Mouse (Mus musculus) brain, adult 2 months (tissue): ENCODE data around the gene Catip.
"Not testable (repeated sequence)": the region's sequence is repeated elsewhere in the genome, so short reads cannot be mapped to it uniquely, and the experiment has no call there.

ENCODE experiments used
- DNase-seq: peaks from one replicate; pipeline ENCODE4 v3.0.0; 2011; ENCODE audit warnings: low read depth, low spot score

Catip gene

DNA sequence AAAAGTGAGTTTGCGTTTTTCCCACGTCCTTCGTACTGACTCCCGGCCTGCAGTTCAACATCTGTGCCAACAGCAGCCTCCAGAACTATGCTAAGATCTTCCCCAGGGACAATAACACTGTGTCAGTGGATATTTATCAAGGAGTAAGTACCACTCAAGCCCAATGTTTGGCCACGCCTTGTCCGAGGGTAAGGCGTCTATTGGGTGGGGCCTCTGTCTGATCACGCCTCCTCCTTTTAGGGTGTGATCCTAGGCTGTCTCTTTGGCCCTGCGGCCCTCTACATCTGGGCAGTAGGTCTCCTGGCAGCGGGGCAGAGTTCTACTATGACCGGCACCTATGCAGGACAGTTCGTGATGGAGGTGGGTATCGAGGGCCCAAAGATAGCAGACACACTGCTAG lies 21.5 kb downstream of the Catip start:
- DNase-seq = no peak

DNA sequence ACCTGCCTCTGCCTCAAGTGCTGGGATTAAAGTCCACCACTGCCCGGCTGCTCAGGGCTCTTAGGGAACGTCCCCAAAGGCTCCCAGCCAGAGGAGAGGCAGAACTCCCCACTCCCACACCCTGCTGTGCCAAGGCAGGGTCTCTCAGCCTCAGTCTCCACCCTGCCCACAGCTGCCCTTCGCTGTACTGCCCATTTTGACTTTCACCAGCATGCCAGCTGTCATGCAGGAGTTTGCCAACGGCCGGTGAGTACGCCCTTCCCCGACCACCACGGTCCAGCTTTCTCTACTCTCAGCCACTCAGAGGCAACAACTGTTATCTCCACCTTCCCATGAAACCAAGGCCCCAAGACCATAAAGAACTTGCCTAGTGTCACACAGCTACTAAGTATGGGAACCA lies 22.6 kb downstream of the Catip start:
- DNase-seq = no peak

GRCm38 (mm10) chr1:74385064-74385463 lies 23.2 kb downstream of the Catip start:
- DNase-seq = no peak

GRCm38 (mm10) chr1:74385531-74385930 lies 23.6 kb downstream of the Catip start:
- no peak for DNase-seq

DNA sequence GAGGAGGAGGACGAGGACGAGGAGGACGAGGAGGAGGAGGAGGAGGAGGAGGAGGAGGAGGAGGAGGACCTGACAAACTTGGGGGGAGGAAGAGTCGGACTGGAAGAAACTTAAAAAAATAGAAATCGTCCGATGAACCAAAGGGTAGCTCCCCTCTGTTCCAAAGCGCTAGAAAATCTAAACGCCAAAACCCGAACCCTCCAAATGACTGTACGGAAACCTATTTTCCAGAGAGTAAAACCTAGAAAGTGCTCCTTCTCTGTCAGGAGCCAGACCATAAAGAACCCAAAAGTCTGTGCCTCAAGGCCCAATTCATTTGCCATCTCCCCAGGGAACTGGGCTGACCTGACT lies 24.4 kb downstream of the Catip start:
- no peak for DNase-seq

DNA sequence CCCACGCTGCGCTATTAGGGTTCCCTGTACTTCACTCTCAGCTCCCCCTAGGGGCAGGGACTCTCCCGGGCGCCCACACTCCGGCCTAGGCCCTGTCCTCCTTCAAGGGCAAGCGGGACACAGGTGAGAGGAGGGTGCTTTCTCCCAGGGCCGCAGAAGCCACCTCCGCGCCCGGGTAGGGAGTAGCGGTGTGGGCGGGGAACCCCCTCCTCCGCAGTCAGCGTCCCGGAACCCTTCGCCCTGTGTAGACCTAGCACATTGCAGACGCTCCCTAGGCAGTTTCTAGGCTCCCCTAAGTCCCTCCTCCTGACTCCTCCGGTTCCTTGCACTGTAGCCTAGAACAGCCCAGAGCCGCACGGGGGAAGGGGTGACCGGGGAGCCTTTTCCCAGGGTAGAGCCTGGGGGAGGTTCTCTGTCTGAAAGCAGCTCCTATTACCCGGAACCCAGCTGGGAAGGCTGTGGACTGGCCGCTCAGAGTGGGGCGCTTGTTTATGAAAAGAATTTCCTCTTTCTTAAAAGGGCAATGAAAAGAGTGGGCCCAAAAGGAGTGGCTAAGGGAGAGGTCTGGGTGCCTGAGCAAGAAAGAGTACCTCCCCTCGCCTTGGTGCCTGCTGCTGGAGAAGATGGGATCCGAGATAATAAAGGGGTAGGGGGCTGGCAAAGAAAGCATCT lies 24.9 kb downstream of the Catip start:
- peak; percentile 99 for DNase-seq

- no peak for DNase-seq
These were observed 25.6 kb downstream of the Catip start for GRCm38 (mm10) chr1:74387386-74387988.

DNA sequence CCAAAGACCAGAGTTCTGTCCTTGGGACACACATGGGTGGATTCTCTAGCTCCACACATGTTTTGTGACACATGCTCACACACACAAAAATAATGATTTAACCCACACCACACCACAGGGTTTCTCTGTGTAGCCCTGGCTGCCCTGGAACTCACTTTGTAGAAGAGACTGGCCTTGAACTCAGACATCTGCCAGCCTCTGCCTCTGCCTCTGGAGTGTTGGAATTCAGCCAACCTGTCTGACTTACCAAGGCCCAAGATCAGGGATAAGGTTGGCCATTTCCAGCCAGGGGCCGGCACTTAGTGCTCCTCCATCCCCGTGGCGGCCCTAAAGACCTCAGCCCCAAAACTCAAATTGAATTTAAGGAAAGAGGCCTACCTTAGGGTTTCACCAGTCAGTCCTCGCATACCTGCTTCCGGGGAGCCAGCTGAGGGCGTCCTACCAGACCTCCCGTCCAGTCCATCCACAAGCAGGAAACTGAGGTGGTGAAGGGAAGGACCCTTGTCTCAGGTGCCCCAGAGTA lies 26.6 kb downstream of the Catip start:
- no peak for DNase-seq

GRCm38 (mm10) chr1:74389831-74390286 lies 28.0 kb downstream of the Catip start:
- DNase-seq = no peak

DNA sequence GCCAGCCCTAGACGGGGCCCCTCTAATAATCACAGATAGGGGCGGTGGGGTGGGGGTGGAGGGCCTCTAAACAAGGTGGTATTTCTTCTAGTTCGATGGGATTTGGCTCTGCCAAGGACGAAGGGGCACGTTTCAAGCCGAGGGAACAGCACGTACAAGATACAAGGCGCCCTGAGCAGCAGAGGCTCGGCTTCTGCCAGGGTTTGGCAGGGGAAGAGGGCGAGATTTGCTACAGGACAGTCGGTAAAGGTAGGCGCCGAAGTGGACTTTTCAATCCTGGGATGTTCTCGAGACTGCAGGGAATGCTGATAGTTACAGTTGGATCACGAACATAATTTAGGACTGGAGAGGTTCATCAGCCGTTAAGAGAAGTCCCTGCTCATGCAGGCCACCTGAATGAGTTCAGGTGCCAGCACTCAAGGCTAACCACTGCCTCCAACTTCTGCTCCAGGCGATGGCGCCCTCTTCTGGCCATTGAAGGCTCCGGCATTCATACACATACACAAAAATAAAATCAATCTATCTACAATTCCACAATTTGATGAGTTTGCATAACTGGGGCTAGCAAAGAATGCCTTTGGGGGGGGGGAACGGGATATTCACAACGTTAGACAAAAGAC lies 28.5 kb downstream of the Catip start:
- DNase-seq = peak; percentile 65

GRCm38 (mm10) chr1:74390924-74391748 lies 29.2 kb downstream of the Catip start, which contains the start of gene Ctdsp1:
Gene Ctdsp1, plus strand, starts transcription at chr1:74391509.
- peak; percentile 97 for DNase-seq

- DNase-seq = peak; percentile 42
These were observed 30.0 kb downstream of the Catip start for GRCm38 (mm10) chr1:74391844-74392441.

- DNase-seq = no peak
These were observed 30.6 kb downstream of the Catip start for GRCm38 (mm10) chr1:74392446-74392994.

DNA sequence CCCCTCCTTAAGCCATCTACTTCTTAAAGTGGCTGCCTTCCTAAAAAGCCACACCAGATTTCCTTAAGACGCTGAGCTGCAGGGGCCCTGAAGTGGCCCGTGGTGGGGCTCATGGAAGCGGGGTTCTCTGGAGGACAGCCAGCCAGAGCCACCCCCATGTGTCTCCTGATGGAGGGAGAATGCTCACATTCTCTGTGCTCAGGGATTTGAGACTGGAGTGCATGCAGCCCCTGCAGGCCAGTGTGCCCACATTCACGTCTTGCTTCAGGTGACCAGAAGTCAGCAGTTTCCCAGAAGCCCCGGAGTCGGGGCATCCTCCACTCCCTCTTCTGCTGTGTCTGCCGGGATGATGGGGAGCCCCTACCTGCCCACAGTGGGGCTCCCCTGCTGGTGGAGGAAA lies 31.1 kb downstream of the Catip start:
- DNase-seq = no peak

DNA sequence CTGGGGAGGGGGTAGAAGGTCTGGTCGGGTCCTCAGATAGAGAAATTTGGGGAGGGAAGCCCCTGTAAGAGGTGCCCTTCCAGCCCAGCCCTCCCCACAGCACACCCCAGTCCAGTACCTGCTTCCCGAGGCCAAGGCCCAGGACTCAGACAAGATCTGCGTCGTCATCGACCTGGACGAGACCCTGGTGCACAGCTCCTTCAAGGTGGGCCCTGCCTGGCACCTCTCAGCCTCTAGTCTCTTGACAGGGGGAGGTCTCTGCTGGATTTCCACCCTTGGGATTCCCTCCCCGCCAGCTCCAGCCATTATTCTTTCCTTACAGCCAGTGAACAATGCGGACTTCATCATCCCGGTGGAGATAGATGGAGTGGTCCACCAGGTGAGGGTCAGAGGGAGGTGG lies 31.8 kb downstream of the Catip start:
- no peak for DNase-seq

GRCm38 (mm10) chr1:74394311-74394710 lies 32.4 kb downstream of the Catip start:
- no peak for DNase-seq

- DNase-seq = no peak
These were observed 33.0 kb downstream of the Catip start for GRCm38 (mm10) chr1:74394858-74395257.

DNA sequence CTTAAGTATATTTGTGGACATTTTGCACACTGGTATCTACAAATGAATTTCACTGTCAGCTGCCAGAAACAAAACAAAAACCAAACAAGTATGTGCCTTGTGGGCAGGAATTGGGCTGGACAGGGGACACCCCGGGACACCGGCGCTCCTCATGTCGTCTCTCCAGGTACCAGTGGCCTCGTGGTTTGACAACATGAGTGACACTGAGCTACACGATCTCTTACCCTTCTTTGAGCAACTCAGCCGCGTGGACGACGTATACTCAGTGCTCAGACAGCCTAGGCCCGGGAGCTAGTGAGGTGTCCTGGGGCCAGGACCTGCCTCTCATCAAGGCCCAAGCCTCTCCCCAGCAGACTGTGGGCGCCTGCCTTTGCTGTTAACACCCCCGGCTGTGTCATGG lies 33.4 kb downstream of the Catip start:
- DNase-seq = no peak

DNA sequence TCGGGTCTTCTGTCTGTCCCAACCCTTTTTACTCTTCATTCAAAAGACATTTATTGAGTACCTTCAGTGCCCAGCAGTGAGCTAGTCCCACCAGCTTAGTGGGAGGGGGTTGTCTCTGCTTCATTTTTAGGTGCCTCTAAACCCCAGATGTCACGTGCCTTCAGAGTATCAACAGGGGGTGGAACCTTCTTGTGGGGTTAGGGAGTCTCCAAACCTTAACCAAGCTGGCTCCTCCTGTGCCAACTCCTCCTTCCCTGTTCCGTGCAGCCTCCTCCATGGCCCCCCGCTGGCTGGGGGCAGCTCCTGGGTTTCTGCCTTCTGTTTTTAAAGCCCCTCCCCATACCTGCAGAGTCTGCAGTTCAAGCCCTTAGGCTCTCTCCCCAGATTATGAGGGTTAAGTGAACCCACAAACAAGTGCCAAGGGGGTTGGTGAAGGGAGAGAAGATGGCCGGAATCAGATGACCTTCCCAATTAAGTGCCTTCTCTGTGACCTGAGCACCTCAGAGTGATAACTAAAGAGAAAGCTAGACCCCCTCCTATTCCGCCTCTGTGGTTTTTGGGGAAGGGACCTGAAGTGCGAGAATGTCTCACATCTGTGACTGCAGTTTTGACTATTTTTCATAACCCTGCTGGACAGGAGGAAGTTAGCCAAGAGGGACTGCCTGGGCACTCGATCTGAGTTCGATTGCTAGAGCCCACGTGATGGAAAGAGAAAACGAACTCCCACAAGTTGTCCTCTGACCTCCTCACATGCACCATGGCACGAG lies 34.7 kb downstream of the Catip start:
- DNase-seq = not testable (repeated sequence)

DNA sequence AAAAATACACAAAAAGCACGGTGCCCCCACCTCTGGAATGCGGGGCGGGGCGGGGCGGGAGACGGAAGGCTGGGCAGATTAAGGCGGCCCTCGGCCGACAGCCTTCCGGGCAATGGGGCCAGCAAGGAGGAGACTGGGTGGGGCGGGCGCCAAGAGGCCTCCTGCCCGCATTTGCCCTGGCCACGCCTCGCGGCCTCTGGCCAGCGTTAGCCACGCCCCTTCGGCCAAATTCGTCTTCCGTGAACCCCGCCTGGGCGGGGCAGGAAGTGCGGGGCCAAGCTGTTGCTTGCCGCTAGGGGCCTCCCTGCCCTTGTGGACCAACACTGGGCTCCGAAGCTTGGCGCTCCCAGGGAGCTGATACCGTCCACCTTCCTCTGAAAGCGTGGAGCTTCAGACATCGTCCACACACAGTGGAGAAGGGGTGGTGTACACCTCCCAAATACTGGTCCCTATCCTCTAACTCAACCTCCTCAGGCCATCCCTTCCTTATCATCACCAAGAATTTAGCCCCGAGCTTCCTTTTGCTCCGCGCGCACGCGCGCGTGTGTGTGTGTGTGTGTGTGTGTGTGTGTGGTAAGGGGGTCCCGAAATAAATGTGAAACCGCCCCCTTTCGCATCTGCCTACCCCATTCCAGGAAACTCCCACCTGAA lies 35.5 kb downstream of the Catip start:
- DNase-seq = peak; percentile 97
